Mouse (Mus musculus): Measurements from ENCODE around the gene Slc43a1. TPM values are rescaled to one million over a fixed set of nuclear protein-coding genes. Genes with fewer than 3 reads are reported as not detected.

The Slc43a1 gene
- total and polyA plus RNA-seq, 2 experiments = 10.0 to 12.1 TPM

GRCm38 (mm10) chr2:84822552-84822951, 16.1 kb upstream of the Slc43a1 start, which contains the start of gene Smtnl1:
Gene Smtnl1, minus strand, starts transcription at chr2:84822652.
- H3K27ac ChIP-seq (replicated peaks; ENCODE audit: insufficient read depth, low read depth, low read length) = no peak within 1 kb of the TSS
- H3K9ac ChIP-seq (ENCODE audit: low read depth, low read length) = no peak within 1 kb of the TSS
- no peaks in the 10 kb centered on the region for H3K79me2 ChIP-seq (ENCODE audit: control insufficient read depth, insufficient read depth, low read length)
- WGBS = 44% methylated on average over 13 of the region's 13 CpGs
- TF ChIP-seq POLR2A (IDR thresholded peaks at IDR 0.05; ENCODE audit: extremely low read depth, insufficient read depth, low read length) (no peak), CTCF (IDR thresholded peaks at IDR 0.05; ENCODE audit: low read depth, low read length) (no peak)
- H3K27me3 ChIP-seq (ENCODE audit: control insufficient read depth, insufficient read depth, low read length) = no peaks in the 10 kb centered on the region
- DNase-seq (ENCODE audit: extremely low read depth, low read depth, low spot score) = no peak
- H3K36me3 ChIP-seq (ENCODE audit: control insufficient read depth, insufficient read depth, low read length) = no peaks in the 10 kb centered on the region
- H3K4me3 ChIP-seq (ENCODE audit: insufficient read depth, low read depth, low read length) = no peak within 1 kb of the TSS
- H3K4me1 ChIP-seq (ENCODE audit: control insufficient read depth, insufficient read depth, low read length) = peaks cover 2% of the 10 kb centered on the region; the same call in 1 of the 2 replicates

GRCm38 (mm10) chr2:84823237-84823636, 15.4 kb upstream of the Slc43a1 start:
- H3K4me1 ChIP-seq (ENCODE audit: control insufficient read depth, insufficient read depth, low read length) = peaks cover 4% of the 10 kb centered on the region; the same call in 1 of the 2 replicates
- no peak for DNase-seq (ENCODE audit: extremely low read depth, low read depth, low spot score)
- H3K9ac ChIP-seq (ENCODE audit: low read depth, low read length) = no peak overlapping the region
- no peaks in the 10 kb centered on the region for H3K27me3 ChIP-seq (ENCODE audit: control insufficient read depth, insufficient read depth, low read length)
- H3K79me2 ChIP-seq (ENCODE audit: control insufficient read depth, insufficient read depth, low read length) = no peaks in the 10 kb centered on the region
- WGBS = 41% methylated on average over 2 of the region's 2 CpGs
- TF ChIP-seq POLR2A (IDR thresholded peaks at IDR 0.05; ENCODE audit: extremely low read depth, insufficient read depth, low read length) (no peak), CTCF (IDR thresholded peaks at IDR 0.05; ENCODE audit: low read depth, low read length) (no peak)
- H3K27ac ChIP-seq (replicated peaks; ENCODE audit: insufficient read depth, low read depth, low read length) = no peak overlapping the region
- H3K36me3 ChIP-seq (ENCODE audit: control insufficient read depth, insufficient read depth, low read length) = no peaks in the 10 kb centered on the region
- H3K4me3 ChIP-seq (ENCODE audit: insufficient read depth, low read depth, low read length) = no peak overlapping the region

GRCm38 (mm10) chr2:84826488-84827282, 12.0 kb upstream of the Slc43a1 start, which contains the start of gene Timm10:
Gene Timm10, plus strand, starts transcription at chr2:84826997.
- Histone ChIP-seq H3K27ac (replicated peaks; ENCODE audit: insufficient read depth, low read depth, low read length) (peak within 1 kb of the TSS; percentile 91), H3K9ac (ENCODE audit: low read depth, low read length) (peak within 1 kb of the TSS; percentile 80), H3K4me3 (ENCODE audit: insufficient read depth, low read depth, low read length) (peak within 1 kb of the TSS; percentile 90), H3K79me2 (ENCODE audit: control insufficient read depth, insufficient read depth, low read length) (no peaks in the 10 kb centered on the region), H3K27me3 (ENCODE audit: control insufficient read depth, insufficient read depth, low read length) (no peaks in the 10 kb centered on the region), H3K4me1 (ENCODE audit: control insufficient read depth, insufficient read depth, low read length) (peaks cover 4% of the 10 kb centered on the region; the same call in 1 of the 2 replicates), H3K36me3 (ENCODE audit: control insufficient read depth, insufficient read depth, low read length) (peaks cover 3% of the 10 kb centered on the region; the same call in 1 of the 2 replicates)
- DNase-seq (ENCODE audit: extremely low read depth, low read depth, low spot score) = peak; percentile 94
- WGBS = under 1% methylated on average over 34 of the region's 34 CpGs
- no peak for TF ChIP-seq CTCF (IDR thresholded peaks at IDR 0.05; ENCODE audit: low read depth, low read length)
- 0 out of 2 replicates have a peak, but pooled peaks have one; percentile 26 for TF ChIP-seq POLR2A (IDR thresholded peaks at IDR 0.05; ENCODE audit: extremely low read depth, insufficient read depth, low read length)

GRCm38 (mm10) chr2:84827283-84827920, 11.2 kb upstream of the Slc43a1 start:
- Histone ChIP-seq H3K4me1 (ENCODE audit: control insufficient read depth, insufficient read depth, low read length) (peaks cover 7% of the 10 kb centered on the region; the same call in 1 of the 2 replicates), H3K4me3 (ENCODE audit: insufficient read depth, low read depth, low read length) (peak overlapping the region; percentile 90), H3K36me3 (ENCODE audit: control insufficient read depth, insufficient read depth, low read length) (peaks cover 3% of the 10 kb centered on the region; the same call in 1 of the 2 replicates), H3K27me3 (ENCODE audit: control insufficient read depth, insufficient read depth, low read length) (no peaks in the 10 kb centered on the region), H3K79me2 (ENCODE audit: control insufficient read depth, insufficient read depth, low read length) (no peaks in the 10 kb centered on the region), H3K9ac (ENCODE audit: low read depth, low read length) (peak overlapping the region; percentile 80), H3K27ac (replicated peaks; ENCODE audit: insufficient read depth, low read depth, low read length) (peak overlapping the region; percentile 91)
- DNase-seq (ENCODE audit: extremely low read depth, low read depth, low spot score) = peak; percentile 84
- TF ChIP-seq POLR2A (IDR thresholded peaks at IDR 0.05; ENCODE audit: extremely low read depth, insufficient read depth, low read length) = 0 out of 2 replicates have a peak, but pooled peaks have one; percentile 41
- no peak for TF ChIP-seq CTCF (IDR thresholded peaks at IDR 0.05; ENCODE audit: low read depth, low read length)
- WGBS = under 1% methylated on average over 29 of the region's 29 CpGs

- Histone ChIP-seq H3K79me2 (ENCODE audit: control insufficient read depth, insufficient read depth, low read length) (no peaks in the 10 kb centered on the region), H3K27ac (replicated peaks; ENCODE audit: insufficient read depth, low read depth, low read length) (peak overlapping the region; percentile 46), H3K9ac (ENCODE audit: low read depth, low read length) (peak overlapping the region; percentile 7; the same call in 1 of the 2 replicates), H3K27me3 (ENCODE audit: control insufficient read depth, insufficient read depth, low read length) (no peaks in the 10 kb centered on the region), H3K4me3 (ENCODE audit: insufficient read depth, low read depth, low read length) (no peak overlapping the region), H3K36me3 (ENCODE audit: control insufficient read depth, insufficient read depth, low read length) (peaks cover 3% of the 10 kb centered on the region; the same call in 1 of the 2 replicates), H3K4me1 (ENCODE audit: control insufficient read depth, insufficient read depth, low read length) (peaks cover 6% of the 10 kb centered on the region; the same call in 1 of the 2 replicates)
- WGBS = 12% methylated on average over 10 of the region's 10 CpGs
- DNase-seq (ENCODE audit: extremely low read depth, low read depth, low spot score) = peak; percentile 86
- TF ChIP-seq CTCF (IDR thresholded peaks at IDR 0.05; ENCODE audit: low read depth, low read length) (peak; percentile 96), POLR2A (IDR thresholded peaks at IDR 0.05; ENCODE audit: extremely low read depth, insufficient read depth, low read length) (no peak)
These were observed 6.8 kb upstream of the Slc43a1 start for GRCm38 (mm10) chr2:84831666-84832391.
